Mouse (Mus musculus): ENCODE data around the gene Fdxr. TPM values are rescaled to one million over a fixed set of nuclear protein-coding genes. Genes with fewer than 3 reads are reported as not detected.

The Fdxr gene
- total and polyA plus RNA-seq, 3 experiments: 10.4 to 32.2 (median 10.7) TPM

- H3K4me3 ChIP-seq (ENCODE audit: low read depth, low read length): no peak overlapping the region
- no peak for TF ChIP-seq CTCF (IDR thresholded peaks at IDR 0.05; ENCODE audit: low read depth, low read length)
- no peak for TF ChIP-seq GATA1 (IDR thresholded peaks at IDR 0.05; ENCODE audit: borderline replicate concordance, low read length)
- TF ChIP-seq GATA2 (IDR thresholded peaks at IDR 0.05; ENCODE audit: borderline replicate concordance, low read depth, low read length): no peak
- no peak for TF ChIP-seq TAL1 (conservative IDR thresholded peaks at IDR 0.05; ENCODE audit: low read depth, low read length)
- TF ChIP-seq POLR2AphosphoS5 (IDR thresholded peaks at IDR 0.05; ENCODE audit: insufficient replicate concordance, low read depth, low read length): no peak
- ATAC-seq (ENCODE audit: extremely low read depth, insufficient number of reproducible peaks, low FRiP score, poor library complexity, severe bottlenecking) (no peak), DNase-seq (ENCODE audit: low spot score) (no peak)
- H3K27me3 ChIP-seq (ENCODE audit: insufficient read depth, low read length): peaks cover 47% of the 10 kb centered on the region
- no peaks in the 10 kb centered on the region for H3K9me3 ChIP-seq (replicated peaks)
- 0 out of 2 replicates have a peak, but pooled peaks cover 4% of the 10 kb centered on the region for H3K4me1 ChIP-seq (ENCODE audit: insufficient read depth, low read depth, low read length)
- no peaks in the 10 kb centered on the region for H3K36me3 ChIP-seq (replicated peaks)
These were observed 40.4 kb upstream of the Fdxr start for GRCm38 (mm10) chr11:115317204-115317603.

GRCm38 (mm10) chr11:115314249-115314648, 37.4 kb upstream of the Fdxr start:
- DNase-seq (ENCODE audit: low spot score) (no peak), ATAC-seq (ENCODE audit: extremely low read depth, insufficient number of reproducible peaks, low FRiP score, poor library complexity, severe bottlenecking) (no peak)
- H3K27me3 ChIP-seq (ENCODE audit: insufficient read depth, low read length): peaks cover 37% of the 10 kb centered on the region

GRCm38 (mm10) chr11:115308781-115309180, 31.9 kb upstream of the Fdxr start:
- Histone ChIP-seq H3K4me1 (ENCODE audit: insufficient read depth, low read depth, low read length) (no peaks in the 10 kb centered on the region), H3K9me3 (replicated peaks) (no peaks in the 10 kb centered on the region), H3K27me3 (ENCODE audit: insufficient read depth, low read length) (peaks cover 31% of the 10 kb centered on the region), H3K36me3 (replicated peaks) (no peaks in the 10 kb centered on the region), H3K4me3 (ENCODE audit: low read depth, low read length) (no peak overlapping the region)
- no peak for DNase-seq (ENCODE audit: low spot score)
- no peak for ATAC-seq (ENCODE audit: extremely low read depth, insufficient number of reproducible peaks, low FRiP score, poor library complexity, severe bottlenecking)
- TF ChIP-seq TAL1 (conservative IDR thresholded peaks at IDR 0.05; ENCODE audit: low read depth, low read length): no peak
- TF ChIP-seq POLR2AphosphoS5 (IDR thresholded peaks at IDR 0.05; ENCODE audit: insufficient replicate concordance, low read depth, low read length): no peak

More at GRCm38 (mm10) chr11:115314249-115314648, 37.4 kb upstream of the Fdxr start:
- TF ChIP-seq GATA1 (IDR thresholded peaks at IDR 0.05; ENCODE audit: borderline replicate concordance, low read length) (no peak), GATA2 (IDR thresholded peaks at IDR 0.05; ENCODE audit: borderline replicate concordance, low read depth, low read length) (no peak), POLR2AphosphoS5 (IDR thresholded peaks at IDR 0.05; ENCODE audit: insufficient replicate concordance, low read depth, low read length) (no peak), TAL1 (conservative IDR thresholded peaks at IDR 0.05; ENCODE audit: low read depth, low read length) (no peak), CTCF (IDR thresholded peaks at IDR 0.05; ENCODE audit: low read depth, low read length) (no peak)
- Histone ChIP-seq H3K9me3 (replicated peaks) (no peaks in the 10 kb centered on the region), H3K36me3 (replicated peaks) (no peaks in the 10 kb centered on the region), H3K4me3 (ENCODE audit: low read depth, low read length) (no peak overlapping the region), H3K4me1 (ENCODE audit: insufficient read depth, low read depth, low read length) (no peaks in the 10 kb centered on the region)

GRCm38 (mm10) chr11:115306863-115307262, 30.0 kb upstream of the Fdxr start, which contains the start of gene Otop2:
TSS of gene Otop2 (plus strand) at chr11:115307163.
- Histone ChIP-seq H3K4me1 (ENCODE audit: insufficient read depth, low read depth, low read length) (no peaks in the 10 kb centered on the region), H3K4me3 (ENCODE audit: low read depth, low read length) (no peak within 1 kb of the TSS), H3K36me3 (replicated peaks) (no peaks in the 10 kb centered on the region), H3K27me3 (ENCODE audit: insufficient read depth, low read length) (peaks cover 33% of the 10 kb centered on the region), H3K9me3 (replicated peaks) (no peaks in the 10 kb centered on the region)
- DNase-seq (ENCODE audit: low spot score): no peak
- ATAC-seq (ENCODE audit: extremely low read depth, insufficient number of reproducible peaks, low FRiP score, poor library complexity, severe bottlenecking): no peak
- no peak for TF ChIP-seq TAL1 (conservative IDR thresholded peaks at IDR 0.05; ENCODE audit: low read depth, low read length)
- TF ChIP-seq GATA2 (IDR thresholded peaks at IDR 0.05; ENCODE audit: borderline replicate concordance, low read depth, low read length): no peak
- no peak for TF ChIP-seq CTCF (IDR thresholded peaks at IDR 0.05; ENCODE audit: low read depth, low read length)
- no peak for TF ChIP-seq GATA1 (IDR thresholded peaks at IDR 0.05; ENCODE audit: borderline replicate concordance, low read length)
- TF ChIP-seq POLR2AphosphoS5 (IDR thresholded peaks at IDR 0.05; ENCODE audit: insufficient replicate concordance, low read depth, low read length): no peak

GRCm38 (mm10) chr11:115303167-115303566, 26.3 kb upstream of the Fdxr start:
- no peak overlapping the region for H3K4me3 ChIP-seq (ENCODE audit: low read depth, low read length)
- ATAC-seq (ENCODE audit: extremely low read depth, insufficient number of reproducible peaks, low FRiP score, poor library complexity, severe bottlenecking) (no peak), DNase-seq (ENCODE audit: low spot score) (no peak)
- no peaks in the 10 kb centered on the region for H3K4me1 ChIP-seq (ENCODE audit: insufficient read depth, low read depth, low read length)
- H3K9me3 ChIP-seq (replicated peaks): 0 out of 2 replicates have a peak, but pooled peaks cover 2% of the 10 kb centered on the region
- H3K27me3 ChIP-seq (ENCODE audit: insufficient read depth, low read length): peaks cover 30% of the 10 kb centered on the region
- TF ChIP-seq CTCF (IDR thresholded peaks at IDR 0.05; ENCODE audit: low read depth, low read length): no peak
- H3K36me3 ChIP-seq (replicated peaks): no peaks in the 10 kb centered on the region

GRCm38 (mm10) chr11:115301351-115301750, 24.5 kb upstream of the Fdxr start:
- no peaks in the 10 kb centered on the region for H3K36me3 ChIP-seq (replicated peaks)
- 0 out of 2 replicates have a peak, but pooled peaks cover 2% of the 10 kb centered on the region for H3K9me3 ChIP-seq (replicated peaks)
- H3K4me1 ChIP-seq (ENCODE audit: insufficient read depth, low read depth, low read length): peaks cover 4% of the 10 kb centered on the region; the same call in 1 of the 2 replicates
- no peak for DNase-seq (ENCODE audit: low spot score)
- H3K27me3 ChIP-seq (ENCODE audit: insufficient read depth, low read length): peaks cover 31% of the 10 kb centered on the region
- ATAC-seq (ENCODE audit: extremely low read depth, insufficient number of reproducible peaks, low FRiP score, poor library complexity, severe bottlenecking): no peak
- no peak overlapping the region for H3K4me3 ChIP-seq (ENCODE audit: low read depth, low read length)
- TF ChIP-seq CTCF (IDR thresholded peaks at IDR 0.05; ENCODE audit: low read depth, low read length): no peak
- no peak for TF ChIP-seq GATA1 (IDR thresholded peaks at IDR 0.05; ENCODE audit: borderline replicate concordance, low read length)
- TF ChIP-seq GATA2 (IDR thresholded peaks at IDR 0.05; ENCODE audit: borderline replicate concordance, low read depth, low read length): no peak
- no peak for TF ChIP-seq POLR2AphosphoS5 (IDR thresholded peaks at IDR 0.05; ENCODE audit: insufficient replicate concordance, low read depth, low read length)
- no peak for TF ChIP-seq TAL1 (conservative IDR thresholded peaks at IDR 0.05; ENCODE audit: low read depth, low read length)

GRCm38 (mm10) chr11:115300745-115301144, 23.9 kb upstream of the Fdxr start:
- peaks cover 4% of the 10 kb centered on the region; the same call in 1 of the 2 replicates for H3K4me1 ChIP-seq (ENCODE audit: insufficient read depth, low read depth, low read length)
- H3K4me3 ChIP-seq (ENCODE audit: low read depth, low read length): no peak overlapping the region
- no peak for ATAC-seq (ENCODE audit: extremely low read depth, insufficient number of reproducible peaks, low FRiP score, poor library complexity, severe bottlenecking)
- 0 out of 2 replicates have a peak, but pooled peaks cover 2% of the 10 kb centered on the region for H3K9me3 ChIP-seq (replicated peaks)
- DNase-seq (ENCODE audit: low spot score): no peak
- no peaks in the 10 kb centered on the region for H3K36me3 ChIP-seq (replicated peaks)
- TF ChIP-seq POLR2AphosphoS5 (IDR thresholded peaks at IDR 0.05; ENCODE audit: insufficient replicate concordance, low read depth, low read length): no peak
- no peak for TF ChIP-seq GATA2 (IDR thresholded peaks at IDR 0.05; ENCODE audit: borderline replicate concordance, low read depth, low read length)
- TF ChIP-seq CTCF (IDR thresholded peaks at IDR 0.05; ENCODE audit: low read depth, low read length): no peak
- TF ChIP-seq TAL1 (conservative IDR thresholded peaks at IDR 0.05; ENCODE audit: low read depth, low read length): no peak
- TF ChIP-seq GATA1 (IDR thresholded peaks at IDR 0.05; ENCODE audit: borderline replicate concordance, low read length): no peak
- H3K27me3 ChIP-seq (ENCODE audit: insufficient read depth, low read length): peaks cover 33% of the 10 kb centered on the region
